Mouse (Mus musculus) thymus, postnatal 10 days (tissue): Measurements from ENCODE around the gene Pdpk1.
"Not testable (repeated sequence)": the region's sequence is repeated elsewhere in the genome, so short reads cannot be mapped to it uniquely, and the experiment has no call there.

Experiments used
- DNase-seq, 2 experiments: peaks; one replicate each; pipeline ENCODE4 v3.0.0; 2021; ENCODE audit warnings: low spot score in 2 of 2

Gene Pdpk1

DNA sequence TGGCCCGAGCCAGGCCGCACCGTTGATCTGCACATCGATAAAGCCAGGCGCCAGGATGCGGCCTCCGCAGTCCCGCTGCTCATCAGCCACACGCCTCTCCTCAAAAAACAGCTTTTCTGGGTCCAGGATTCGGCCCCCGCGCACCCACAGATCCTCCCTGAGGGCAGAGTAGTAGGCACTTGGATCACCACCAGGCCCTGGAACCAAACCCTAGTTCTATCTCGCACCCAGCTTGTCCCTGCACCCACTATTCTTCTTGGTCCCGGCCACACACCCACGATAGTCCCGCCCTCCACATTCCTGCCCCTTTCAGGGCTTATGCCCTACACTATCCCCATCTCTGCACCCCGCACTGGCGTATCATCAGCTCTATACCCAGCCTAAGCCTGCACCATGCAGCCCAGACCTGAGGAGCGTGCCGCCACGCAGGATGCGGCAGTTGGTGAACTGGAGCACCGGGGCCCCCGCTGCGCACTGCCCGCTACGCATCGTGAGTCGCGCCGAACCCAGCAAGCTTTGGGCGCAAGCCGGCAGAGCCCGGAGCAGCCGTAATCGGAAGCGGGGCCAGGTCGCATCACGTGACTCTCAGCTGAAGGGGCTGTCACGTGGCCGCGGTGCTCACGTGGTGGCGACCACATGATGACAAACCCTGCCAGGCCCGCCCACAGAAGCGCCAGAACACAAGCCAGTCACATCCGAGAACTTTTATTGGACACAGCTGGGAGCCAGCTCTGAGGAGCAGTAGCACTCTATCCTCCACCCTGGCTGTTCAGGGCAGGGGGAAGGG, 12.6 kb upstream of the Pdpk1 start, which contains the start of gene Amdhd2:
Gene Amdhd2 (minus strand): TSS at position 591 of the 787 bp plus-strand sequence.
- peak; percentile 90 to 92 for DNase-seq

DNA sequence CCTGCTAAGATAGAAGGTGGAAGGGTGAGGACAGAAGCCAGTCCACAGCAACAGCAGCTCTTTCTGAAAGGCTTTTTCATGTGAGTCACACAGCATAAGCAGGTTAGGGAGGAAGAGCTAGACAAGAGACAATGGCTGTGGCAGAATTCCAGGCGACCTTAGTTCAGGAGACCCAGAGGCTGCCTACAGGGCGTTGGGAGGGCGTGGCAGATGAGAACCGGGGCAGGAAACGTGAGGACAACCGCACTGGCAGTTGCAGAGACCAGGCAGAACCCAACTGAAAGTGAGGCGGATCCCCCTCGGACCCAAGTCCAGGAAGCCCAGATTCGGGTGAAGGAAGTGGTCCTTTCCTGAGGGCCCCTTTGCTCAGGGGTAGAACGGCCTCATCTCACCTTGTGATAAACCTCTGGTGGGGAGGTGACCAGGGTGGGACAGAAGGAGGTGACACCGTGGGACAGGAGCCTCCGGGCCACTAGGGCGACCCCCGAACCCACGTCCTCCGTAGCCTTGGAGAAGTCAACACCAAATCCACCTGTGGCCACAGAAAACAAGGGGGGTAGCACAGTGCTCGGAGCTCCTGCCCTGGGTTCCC, 12.0 kb upstream of the Pdpk1 start:
- no peak for DNase-seq

DNA sequence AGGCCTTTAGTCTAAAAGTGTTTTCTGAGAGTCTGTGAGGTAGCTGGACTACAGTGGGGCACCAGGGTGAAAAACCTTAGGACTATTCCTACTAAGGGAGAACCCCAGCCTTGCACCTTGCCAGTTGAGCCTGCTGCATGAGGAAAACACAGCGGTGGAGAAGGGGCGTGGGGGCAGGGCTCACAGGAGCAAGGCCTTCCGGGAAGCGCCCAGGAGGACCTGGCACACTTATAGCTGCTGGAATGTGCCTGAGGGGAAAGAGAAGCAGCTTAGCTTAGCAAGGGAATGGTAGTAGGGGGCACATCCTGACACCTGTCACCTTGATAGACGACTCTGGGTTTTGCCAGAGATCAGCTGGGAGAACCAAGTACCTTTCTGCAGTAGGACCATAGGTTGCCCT, 10.7 kb upstream of the Pdpk1 start:
- DNase-seq, result no peak

DNA sequence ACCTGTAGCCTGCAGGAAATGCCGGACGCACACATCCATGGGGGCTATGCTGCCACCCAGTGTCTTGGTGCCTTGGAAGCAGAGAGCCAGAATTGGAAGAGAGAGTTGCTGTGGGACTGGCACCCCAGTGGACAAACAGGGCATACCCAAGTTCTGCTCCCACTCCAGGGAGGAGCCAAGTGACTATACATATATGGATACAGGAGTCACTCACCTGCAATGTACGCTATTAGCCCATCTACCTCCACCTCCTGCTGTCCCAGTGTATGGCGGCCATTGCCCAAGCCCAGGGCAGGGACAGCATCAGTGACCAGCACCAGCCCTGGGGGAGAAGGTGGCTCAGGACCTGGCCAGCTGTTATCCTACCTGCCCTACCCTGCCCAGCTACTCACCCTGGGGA, 6.8 kb upstream of the Pdpk1 start:
- no peak for DNase-seq

DNA sequence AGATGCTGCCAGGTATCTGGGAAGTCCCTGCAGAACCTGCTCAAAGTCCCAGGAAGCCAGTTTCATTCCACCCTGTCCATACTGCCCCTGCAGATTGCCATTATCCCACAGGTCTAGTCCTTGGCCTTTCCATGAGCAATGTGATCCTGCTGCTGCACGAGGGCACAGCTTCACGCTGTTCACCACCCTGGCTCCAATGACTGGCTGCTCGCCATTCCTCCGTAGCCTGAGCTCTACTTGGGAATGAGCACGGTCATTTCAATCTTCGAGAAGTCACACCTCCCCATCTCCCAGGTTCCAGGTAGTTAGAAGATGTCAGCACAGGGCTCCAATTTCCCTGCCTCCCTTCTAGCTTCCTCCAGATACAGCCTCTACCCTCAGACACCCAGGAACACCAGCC, 6.4 kb upstream of the Pdpk1 start:
- no peak for DNase-seq

DNA sequence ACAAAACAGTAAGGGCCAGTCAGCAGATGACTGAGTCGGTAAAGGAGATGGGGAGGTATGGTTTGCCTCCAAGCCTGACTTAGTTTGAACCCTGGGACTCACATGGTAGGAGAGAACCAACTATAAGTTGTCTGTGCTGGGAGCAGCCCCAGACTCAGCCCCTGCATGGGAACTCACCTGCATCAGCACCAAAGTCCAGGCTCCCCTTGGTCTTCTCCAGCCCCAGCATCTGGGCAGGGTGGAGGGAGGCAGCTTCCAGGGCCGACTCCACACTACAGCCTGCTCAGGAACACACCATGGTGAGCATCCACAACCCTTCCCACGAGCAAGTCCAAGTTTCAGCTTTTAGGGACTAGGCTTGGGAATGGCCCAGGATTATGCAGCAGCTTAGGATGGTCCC, 5.7 kb upstream of the Pdpk1 start:
- DNase-seq, result no peak

DNA sequence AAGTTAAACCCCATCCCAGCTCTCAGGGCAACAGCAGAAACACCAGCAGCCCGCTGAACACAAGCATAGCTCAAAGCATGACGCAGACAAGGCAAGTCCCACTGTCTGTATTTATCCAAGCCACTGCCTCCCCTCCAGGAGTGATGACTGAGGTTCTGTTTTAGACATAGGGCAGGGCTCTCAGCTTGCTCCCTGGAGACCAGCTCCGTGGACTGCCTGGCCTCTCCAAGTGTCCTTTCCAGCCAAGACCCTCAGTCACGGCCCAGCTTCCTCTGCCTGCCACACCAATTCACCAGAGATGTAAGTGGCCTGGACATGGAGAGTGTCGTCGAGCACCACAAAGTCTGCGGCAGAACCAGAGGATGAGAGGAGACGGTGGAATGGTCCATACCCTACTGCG, 5.0 kb upstream of the Pdpk1 start:
- no peak for DNase-seq

DNA sequence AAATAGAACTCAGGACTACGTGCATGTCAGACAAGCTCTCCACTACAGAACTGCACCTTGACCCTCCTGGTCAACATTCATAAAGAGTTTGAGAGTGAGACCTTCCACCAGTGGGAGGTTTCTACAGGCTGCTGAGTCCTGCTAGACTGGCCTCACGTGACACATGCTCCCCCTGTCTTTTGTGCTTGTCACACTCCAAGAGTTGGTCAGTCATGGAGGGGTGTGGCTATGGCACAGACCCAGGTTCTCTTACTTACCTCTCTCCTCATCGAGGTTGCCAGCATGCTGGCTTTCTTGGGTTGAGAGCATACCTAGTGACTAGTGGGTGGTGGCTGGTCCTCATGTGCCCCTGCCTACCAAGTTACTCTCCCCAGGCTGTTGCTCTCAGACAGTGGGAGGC, 3.7 kb upstream of the Pdpk1 start:
- DNase-seq, result no peak

DNA sequence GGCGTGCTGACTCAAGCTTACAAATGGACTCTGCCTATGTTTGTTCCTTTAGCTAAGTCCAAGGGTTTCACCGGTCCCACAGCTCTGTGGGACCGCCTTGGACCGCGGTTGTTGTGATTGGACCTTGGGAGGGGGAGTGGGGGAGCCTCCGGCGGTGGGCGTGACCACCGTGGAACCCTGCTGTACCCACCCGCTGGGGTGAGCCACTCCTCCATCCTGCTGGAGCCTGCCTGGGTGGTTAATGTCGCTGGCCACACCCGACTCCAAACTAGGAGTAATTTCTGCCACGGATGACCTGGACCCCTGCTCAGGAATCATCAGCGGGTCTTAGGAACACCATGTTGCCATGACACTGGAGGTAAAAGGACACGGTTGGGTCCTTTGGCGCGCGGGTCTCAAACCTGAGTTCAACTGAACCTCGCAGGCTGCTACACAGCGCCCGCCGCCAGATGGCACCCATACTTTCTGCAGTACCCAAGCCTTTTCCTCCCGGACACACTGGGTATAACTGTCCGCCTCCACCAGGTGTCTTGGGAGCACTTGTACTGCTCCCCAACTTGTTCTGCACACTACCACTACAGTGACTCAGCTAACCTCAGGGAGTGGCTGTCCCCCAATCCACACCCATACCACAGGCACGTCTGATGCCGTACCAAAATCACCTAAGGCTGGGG, 1.3 kb upstream of the Pdpk1 start:
- peak; percentile 75 to 86 for DNase-seq

DNA sequence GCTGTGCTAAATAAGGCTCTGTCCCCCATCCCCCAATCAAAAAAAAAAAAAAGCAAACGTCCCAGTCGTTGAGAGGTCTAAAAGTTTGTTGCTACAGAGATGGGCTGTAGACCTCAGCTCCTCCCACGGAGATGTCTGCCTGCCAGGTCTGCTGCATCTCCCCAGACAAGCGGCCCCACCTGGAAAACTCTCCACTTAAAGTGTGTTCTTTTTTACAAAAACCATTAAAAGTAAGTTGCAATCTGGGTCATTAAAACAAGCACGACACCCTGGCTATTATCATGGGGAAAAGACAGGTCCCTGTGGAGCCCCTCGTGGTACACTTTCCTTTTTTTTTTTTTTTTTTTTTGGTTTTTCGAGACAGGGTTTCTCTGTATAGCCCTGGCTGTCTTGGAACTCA, 658 bp upstream of the Pdpk1 start:
- no peak for DNase-seq

DNA sequence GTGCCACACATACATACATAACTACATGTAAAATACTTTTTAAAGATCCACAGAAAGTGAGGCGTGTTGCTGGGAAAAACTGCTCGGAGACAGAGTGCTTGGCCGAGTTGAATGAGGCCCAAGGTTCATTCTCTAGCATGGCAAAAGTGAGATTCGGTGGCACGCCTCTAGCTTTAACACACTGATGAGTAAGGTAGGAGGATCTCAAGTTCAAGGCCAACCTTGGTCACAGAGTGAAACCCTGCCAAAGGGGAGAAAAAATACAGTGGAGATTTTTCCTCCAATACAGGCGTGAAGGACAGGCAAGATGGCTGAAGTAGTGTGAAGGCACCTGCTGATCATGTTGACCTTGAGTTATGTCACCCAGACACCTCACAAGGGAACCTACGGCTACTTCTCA, 1.3 kb downstream of the Pdpk1 start:
- no peak for DNase-seq

DNA sequence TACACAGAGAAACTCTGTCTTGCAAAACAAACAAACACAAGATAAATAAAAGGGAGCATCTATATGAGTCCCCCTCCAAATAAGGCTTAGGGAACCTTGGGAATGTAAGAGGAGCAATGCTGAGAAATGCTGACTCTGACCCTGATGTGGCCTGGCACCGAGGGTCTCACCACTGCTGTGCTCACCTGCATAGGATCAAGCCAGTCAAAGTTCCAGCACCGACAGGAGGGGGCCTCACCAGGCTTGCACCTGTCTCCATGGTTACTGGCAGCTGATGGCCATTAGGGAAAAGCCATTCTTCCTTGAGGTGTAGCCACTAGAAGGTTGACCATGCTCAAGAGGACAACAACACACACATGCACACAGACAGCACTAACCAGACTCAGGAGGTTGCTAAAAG, 7.8 kb downstream of the Pdpk1 start:
- DNase-seq, result no peak

DNA sequence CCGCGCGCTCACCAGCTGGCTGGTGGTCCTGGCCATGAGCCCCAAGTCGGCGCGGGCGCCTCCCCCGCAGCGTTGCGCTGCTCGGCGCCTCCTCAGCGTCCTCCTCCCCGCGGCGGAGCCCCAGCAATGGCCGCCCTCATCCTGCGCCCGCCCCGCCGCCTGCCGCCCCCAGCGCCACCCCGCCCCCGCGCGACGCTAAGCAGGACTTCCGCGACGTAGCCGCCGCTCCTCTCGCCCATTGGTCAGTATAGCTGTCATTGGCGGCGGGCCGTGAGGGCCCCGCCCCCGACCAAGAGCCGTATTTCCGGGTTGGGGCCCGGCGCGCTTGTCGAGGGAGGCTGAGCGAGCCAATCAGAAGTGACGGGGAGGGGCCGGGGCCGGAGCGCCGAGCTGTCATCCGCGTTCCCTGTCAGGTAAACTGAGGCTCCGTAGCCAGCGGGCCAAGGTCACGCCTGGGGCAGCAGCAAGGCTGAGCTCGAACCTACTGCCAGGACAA, 9.3 kb downstream of the Pdpk1 start:
- DNase-seq, result peak; percentile 95 to 97

DNA sequence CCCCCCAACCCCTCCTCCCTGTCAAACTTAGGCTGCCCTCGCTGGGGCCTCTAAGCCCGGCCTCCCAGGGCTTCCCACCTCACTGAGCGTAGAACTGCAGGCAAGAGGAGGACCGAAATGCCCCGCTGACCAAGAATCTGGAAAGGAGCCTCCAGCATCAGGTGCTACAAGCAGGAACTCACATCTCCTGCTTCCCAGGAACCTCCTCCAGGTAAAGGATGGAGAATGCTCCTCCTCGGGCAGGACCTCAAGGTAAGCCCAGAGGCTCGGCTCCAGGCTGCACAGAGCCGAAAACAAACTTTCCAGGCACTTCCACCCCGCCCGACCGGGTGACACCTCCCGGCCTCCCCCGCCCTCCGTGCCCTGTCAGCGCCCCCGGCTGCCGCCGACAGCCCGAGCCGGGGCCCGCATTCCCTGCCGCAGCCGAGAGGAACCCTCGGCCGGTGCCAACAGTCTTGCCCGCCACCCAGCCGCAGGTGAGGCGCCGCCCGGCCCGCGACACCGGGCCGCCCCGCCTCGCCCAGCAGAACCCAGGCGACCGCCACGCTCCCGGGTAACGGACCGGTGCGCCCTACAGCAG, 9.8 kb downstream of the Pdpk1 start:
- DNase-seq, result peak; percentile 47 to 53

DNA sequence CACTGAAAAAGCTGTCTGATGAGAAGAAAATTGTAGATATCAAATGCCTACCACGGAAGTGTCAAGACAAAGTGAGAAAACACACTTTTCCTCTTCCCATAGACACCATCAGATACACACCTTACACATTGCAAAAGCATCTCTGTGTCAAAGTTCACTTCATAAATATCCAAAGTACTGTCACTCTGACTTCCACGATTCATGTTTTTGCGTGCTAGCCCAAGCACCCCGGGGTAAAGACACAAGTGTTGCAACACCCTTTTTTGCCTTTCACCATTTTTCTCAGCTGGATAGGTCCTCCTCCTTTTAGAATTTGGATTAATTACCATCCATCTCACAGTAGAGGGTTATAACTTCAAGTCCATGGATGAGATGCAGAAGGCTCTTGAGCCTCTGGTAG, 10.8 kb downstream of the Pdpk1 start:
- no peak for DNase-seq

DNA sequence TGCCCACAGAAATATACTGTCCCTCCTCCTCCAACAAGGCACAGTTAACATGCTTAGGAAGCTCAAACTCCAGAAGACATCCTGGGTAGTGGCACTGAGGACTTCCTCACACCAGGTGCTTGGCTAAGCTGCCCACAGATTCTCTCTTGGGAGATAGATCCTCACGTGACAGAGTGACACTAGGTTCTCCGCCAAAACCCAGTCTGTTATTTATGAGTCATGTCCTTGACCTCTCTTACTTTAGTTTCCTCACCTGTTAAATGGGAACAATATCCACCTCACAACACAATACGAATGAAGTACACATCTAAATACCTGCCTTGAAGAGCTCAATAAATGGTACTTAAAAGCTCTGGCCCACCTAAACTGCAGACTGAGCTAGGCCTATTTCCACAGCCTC, 11.5 kb downstream of the Pdpk1 start:
- no peak for DNase-seq

DNA sequence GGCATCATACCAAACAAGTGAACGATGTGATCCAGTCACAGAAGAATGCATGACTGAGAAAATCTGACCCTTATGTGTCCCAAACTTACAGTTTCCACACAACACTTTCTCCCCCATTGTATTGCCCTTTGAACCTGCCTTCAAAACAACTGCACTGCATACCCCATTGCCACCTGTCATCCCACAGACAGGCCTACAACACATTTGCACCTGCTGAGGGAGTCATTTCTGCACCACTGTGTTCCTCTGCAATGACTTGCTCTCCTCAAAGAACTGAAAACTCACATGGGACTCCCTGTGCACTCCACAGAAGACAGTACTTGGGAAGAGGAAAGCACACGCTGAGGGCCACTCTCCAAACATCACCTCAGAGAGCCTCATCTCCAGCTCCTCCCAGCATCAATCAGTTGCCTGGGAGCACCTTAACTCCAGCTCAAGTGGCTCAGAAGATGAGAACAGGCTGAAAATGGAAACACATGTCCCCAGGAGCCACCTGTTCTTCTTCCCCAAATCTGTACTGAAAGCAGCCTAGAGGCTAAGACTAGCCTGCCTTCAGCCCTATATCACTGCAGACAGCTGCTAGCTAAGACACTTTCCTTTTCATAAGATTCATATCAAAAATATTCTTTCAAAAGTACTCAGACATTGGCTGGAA, 13.4 kb downstream of the Pdpk1 start:
- peak; percentile 54 to 57 for DNase-seq

DNA sequence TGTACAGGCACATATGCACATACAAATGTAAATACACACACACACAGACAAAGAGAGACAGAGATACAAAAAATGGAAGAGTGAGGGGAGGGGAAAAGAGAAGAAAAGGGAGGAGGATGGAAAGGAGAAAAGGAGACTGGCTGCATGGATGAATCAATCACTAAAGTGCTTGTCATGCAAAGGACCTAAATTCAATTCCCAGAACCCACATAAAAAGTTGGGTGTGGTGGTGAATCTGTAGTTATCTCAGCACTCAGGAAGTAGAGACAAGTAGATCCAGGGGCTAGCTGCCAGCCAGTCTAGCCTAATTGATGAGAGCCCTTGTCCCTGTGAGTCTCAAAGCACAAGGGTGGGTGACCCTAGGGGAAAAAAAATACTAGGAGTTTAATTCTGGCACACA, 16.7 kb downstream of the Pdpk1 start:
- no peak for DNase-seq

DNA sequence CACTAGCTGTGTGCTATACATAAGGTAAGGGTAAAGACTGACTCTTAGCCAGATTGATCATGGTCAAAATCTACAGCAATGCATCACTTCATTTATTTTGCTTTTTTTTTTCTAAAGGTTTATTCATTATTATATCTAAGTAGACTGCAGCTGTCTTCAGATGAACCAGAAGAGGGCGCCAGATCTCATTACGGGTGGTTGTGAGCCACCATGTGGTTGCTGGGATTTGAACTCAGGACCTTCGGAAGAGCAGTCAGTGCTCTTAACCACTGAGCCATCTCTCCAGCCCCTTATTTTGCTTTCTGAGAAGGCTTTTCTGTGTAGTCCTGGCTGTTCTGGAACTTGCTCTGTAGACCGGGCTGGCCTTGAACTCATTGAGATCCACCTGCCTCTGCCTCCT, 17.8 kb downstream of the Pdpk1 start:
- peak in 1 of 2 experiments; percentile 35 for DNase-seq

DNA sequence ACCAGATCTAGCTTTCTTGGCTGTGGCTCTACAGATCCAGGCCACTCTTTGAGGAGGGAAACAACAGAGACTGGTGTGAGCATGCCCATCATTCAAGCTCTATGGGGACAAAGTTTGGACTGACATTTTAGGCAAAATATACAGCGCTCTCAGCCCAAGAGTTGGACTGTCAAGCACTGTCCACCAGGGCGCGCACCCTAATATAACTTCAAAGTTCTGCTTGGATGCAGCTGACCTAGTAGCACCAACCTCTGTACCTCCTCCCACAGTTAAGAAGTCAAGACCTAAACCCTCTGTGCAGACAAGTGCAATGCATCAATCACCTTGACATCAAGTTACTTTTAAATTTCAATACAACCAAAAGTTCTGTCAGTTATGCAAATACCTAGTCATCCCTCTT, 19.2 kb downstream of the Pdpk1 start:
- no peak for DNase-seq

DNA sequence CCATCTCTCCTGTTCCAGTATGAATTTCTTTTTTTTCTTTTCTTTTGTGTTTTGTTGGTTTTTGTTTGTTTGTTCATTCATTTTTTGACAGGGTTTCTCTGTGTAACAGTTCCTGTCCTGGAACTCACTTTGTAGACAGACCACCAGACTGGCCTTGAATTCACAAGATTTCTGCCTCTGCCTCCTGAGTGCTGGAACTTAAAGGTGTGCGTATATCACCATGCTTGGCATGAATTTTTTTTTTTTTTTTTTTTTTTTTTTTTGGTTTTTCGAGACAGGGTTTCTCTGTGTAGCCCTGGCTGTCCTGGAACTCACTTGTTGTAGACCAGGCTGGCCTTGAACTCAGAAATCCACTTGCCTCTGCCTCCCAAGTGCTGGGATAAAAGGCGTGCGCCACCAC, 21.5 kb downstream of the Pdpk1 start:
- not testable (repeated sequence) for DNase-seq

DNA sequence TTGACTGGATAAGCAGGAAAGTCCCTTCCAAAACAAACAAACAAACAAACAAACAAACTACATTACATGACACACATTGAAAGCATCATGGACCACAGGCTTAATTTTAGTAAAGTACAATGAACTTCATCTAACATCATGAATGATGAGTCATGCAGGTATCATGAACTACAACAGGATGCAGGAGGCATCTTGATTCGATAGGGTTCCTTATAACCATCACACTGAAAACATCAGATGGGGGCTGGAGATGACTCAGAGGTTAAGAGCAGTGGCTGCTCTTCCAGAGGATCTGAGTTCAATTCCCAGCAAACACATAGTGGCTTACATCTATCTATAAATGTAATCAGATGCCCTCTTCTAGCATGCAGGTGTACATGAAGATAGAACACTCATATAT, 23.1 kb downstream of the Pdpk1 start:
- DNase-seq, result no peak
